Mouse (Mus musculus) liver, embryonic 14 days (tissue): ENCODE measurements around the gene Foxred1. TPM values are rescaled to one million over a fixed set of nuclear protein-coding genes. Genes with fewer than 3 reads are reported as not detected.

Experiments
- polyA plus RNA-seq: library from polyadenylated mRNA; depleted of rRNA; stranded (reverse); fragments of >200 nt; gene quantifications from 2 replicates; pipeline ENCODE4 v1.2.3, GENCODE M21; 2012; rRNA removed

The Foxred1 gene
- polyA plus RNA-seq, result 17.2 and 20.6 TPM in 2 replicates

GRCm38 (mm10) chr9:35210542-35211474, at the start of gene Foxred1:
Gene Foxred1, minus strand, starts transcription at chr9:35211055.

GRCm38 (mm10) chr9:35199772-35200471, 10.9 kb downstream of the Foxred1 start, which contains the start of the genes Srpr and Tirap:
Gene Srpr, plus strand, starts transcription at chr9:35200175.
Gene Tirap, minus strand, starts transcription at chr9:35200291.

GRCm38 (mm10) chr9:35175251-35176123, 35.4 kb downstream of the Foxred1 start, which contains the start of gene Dcps:
Gene Dcps, minus strand, starts transcription at chr9:35176061.

Other genes starting within 250 kb of the Foxred1 start
- 4.8 and 7.2 TPM in 2 replicates for gene St3gal4, start 91.8 kb downstream of the Foxred1 start, polyA plus RNA-seq
- gene Dcps, start 35.0 kb downstream of the Foxred1 start, polyA plus RNA-seq, result 35.7 and 39.0 TPM in 2 replicates
- gene Srpr, start 10.9 kb downstream of the Foxred1 start, polyA plus RNA-seq, result 28.9 and 31.4 TPM in 2 replicates
- 2.6 and 3.5 TPM in 2 replicates for gene Tirap, start 10.8 kb downstream of the Foxred1 start, polyA plus RNA-seq
- gene Fam118b, start 56.8 kb upstream of the Foxred1 start, polyA plus RNA-seq, result 6.3 and 7.7 TPM in 2 replicates
- gene Rpusd4, start 56.8 kb upstream of the Foxred1 start, polyA plus RNA-seq, result 9.1 and 10.5 TPM in 2 replicates
- gene Cdon, start 210.1 kb upstream of the Foxred1 start, polyA plus RNA-seq, result 0.47 and 0.93 TPM in 2 replicates